Mouse (Mus musculus) brain, adult 2 months (tissue): Measurements from ENCODE around the gene Foxo3.

Source experiments
- DNase-seq: peaks from one replicate; pipeline ENCODE4 v3.0.0; 2011; ENCODE audit warnings: low read depth, low spot score

Foxo3 gene

GRCm38 (mm10) chr10:42251749-42252323 is 24.7 kb downstream of the Foxo3 start:
- no peak for DNase-seq

GRCm38 (mm10) chr10:42251203-42251602 is 25.4 kb downstream of the Foxo3 start:
- DNase-seq: peak; percentile 77

GRCm38 (mm10) chr10:42249965-42250364 is 26.6 kb downstream of the Foxo3 start:
- DNase-seq: no peak

- DNase-seq: no peak
Observed at GRCm38 (mm10) chr10:42248644-42249043, 27.9 kb downstream of the Foxo3 start.

GRCm38 (mm10) chr10:42248156-42248555 is 28.4 kb downstream of the Foxo3 start:
- DNase-seq: no peak

- no peak for DNase-seq
Observed at GRCm38 (mm10) chr10:42247125-42247816, 29.3 kb downstream of the Foxo3 start.

GRCm38 (mm10) chr10:42246483-42246882 is 30.1 kb downstream of the Foxo3 start:
- DNase-seq: no peak

- peak; percentile 51 for DNase-seq
Observed at GRCm38 (mm10) chr10:42245636-42246035, 30.9 kb downstream of the Foxo3 start.

- peak; percentile 82 for DNase-seq
Observed at GRCm38 (mm10) chr10:42245256-42245601, 31.3 kb downstream of the Foxo3 start.

GRCm38 (mm10) chr10:42244420-42245255 is 31.9 kb downstream of the Foxo3 start:
- DNase-seq: peak; percentile 83

- DNase-seq: peak; percentile 69
Observed at GRCm38 (mm10) chr10:42243925-42244324, 32.6 kb downstream of the Foxo3 start.

- no peak for DNase-seq
Observed at GRCm38 (mm10) chr10:42242484-42242883, 34.1 kb downstream of the Foxo3 start.

- peak; percentile 60 for DNase-seq
Observed at GRCm38 (mm10) chr10:42241775-42242174, 34.8 kb downstream of the Foxo3 start.

GRCm38 (mm10) chr10:42239810-42240111 is 36.8 kb downstream of the Foxo3 start:
- DNase-seq: peak; percentile 63

GRCm38 (mm10) chr10:42238923-42239809 is 37.4 kb downstream of the Foxo3 start:
- peak; percentile 62 for DNase-seq

- no peak for DNase-seq
Observed at GRCm38 (mm10) chr10:42238296-42238695, 38.3 kb downstream of the Foxo3 start.

- no peak for DNase-seq
Observed at GRCm38 (mm10) chr10:42237556-42237955, 39.0 kb downstream of the Foxo3 start.

GRCm38 (mm10) chr10:42235321-42235720 is 41.2 kb downstream of the Foxo3 start:
- no peak for DNase-seq

GRCm38 (mm10) chr10:42232977-42233376 is 43.6 kb downstream of the Foxo3 start:
- no peak for DNase-seq

- DNase-seq: no peak
Observed at GRCm38 (mm10) chr10:42231847-42232246, 44.7 kb downstream of the Foxo3 start.

- DNase-seq: no peak
Observed at GRCm38 (mm10) chr10:42231100-42231541, 45.4 kb downstream of the Foxo3 start.
